Mouse (Mus musculus) lung, postnatal 10 days (tissue): Measurements from ENCODE around the gene Foxs1.

Source experiments
- DNase-seq: peaks from one replicate; pipeline ENCODE4 v3.0.0; 2021

Foxs1 gene

GRCm38 (mm10) chr2:152933048-152933447, at the start of gene Foxs1:
Foxs1 (minus strand) TSS chr2:152933208.
- peak; percentile 77 for DNase-seq

- no peak for DNase-seq
Observed at GRCm38 (mm10) chr2:152976991-152977390, 44.0 kb upstream of the Foxs1 start.

- DNase-seq: no peak
Observed at GRCm38 (mm10) chr2:152965555-152965954, 32.5 kb upstream of the Foxs1 start.

GRCm38 (mm10) chr2:152962091-152962793, 29.2 kb upstream of the Foxs1 start, which contains the start of gene Ttll9:
Ttll9 (plus strand) TSS chr2:152962485.
- DNase-seq: peak; percentile 79

DNA sequence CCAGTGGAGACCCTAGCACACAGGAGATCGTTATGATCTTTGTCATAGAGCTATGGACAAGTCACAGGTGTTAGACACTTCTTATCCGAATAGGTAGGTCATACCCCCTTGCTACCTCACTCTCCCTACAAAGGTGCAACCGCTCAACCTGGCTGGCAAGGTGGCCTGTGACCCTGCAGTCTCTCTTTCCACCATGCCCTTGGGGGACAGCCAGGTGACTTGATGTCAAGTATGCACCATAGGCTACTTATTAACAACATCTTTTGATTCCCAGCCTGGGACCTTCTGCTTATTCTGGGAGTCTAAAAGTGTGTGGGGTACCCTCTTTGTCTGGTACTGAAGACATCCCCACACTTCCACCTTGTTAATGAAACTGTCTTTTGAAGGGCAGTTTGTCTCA, 25.1 kb upstream of the Foxs1 start:
- DNase-seq: no peak

GRCm38 (mm10) chr2:152951850-152952720, 19.1 kb upstream of the Foxs1 start:
- no peak for DNase-seq

DNA sequence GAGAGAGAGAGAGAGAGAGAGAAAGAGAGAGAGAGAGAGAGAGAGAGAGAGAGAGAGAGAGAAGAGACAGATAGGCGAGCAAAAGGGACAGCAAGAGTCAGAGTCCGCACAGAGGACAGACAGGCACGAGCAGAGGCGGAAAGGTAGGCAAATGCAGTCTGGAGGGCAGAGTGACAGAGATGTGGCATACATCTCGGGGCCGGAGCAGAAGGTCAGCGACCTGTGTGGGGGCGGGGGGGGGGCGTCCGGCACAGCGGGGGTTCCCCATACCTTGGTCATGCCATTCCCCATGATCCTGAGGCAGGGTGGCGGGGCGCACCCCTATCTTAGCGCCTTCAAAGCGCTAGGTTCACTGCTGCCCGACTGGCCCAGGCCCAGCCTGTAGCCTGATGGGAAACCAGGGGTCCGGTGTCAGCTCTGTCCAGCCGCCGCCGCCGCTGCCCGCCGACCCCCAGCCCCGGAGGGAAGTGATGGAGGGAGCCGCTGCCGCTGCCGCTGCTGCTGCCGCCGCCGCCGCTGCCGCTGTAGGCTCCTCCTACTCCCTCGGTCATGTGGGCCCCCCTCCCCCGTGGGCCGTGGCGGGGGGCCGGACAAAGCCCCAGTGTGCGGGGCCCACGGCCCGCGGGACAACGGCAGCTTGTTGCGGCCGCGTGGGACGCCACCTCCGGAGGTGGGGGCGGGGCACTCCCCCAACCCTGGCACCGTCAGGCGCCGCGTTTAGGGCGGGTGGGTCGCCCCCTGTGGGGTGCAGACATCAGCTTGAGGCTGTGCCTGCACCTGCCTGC, 18.2 kb upstream of the Foxs1 start, which contains the start of gene Dusp15:
Dusp15 (minus strand) TSS at position 634 of the 785 bp plus-strand sequence.
- no peak for DNase-seq

DNA sequence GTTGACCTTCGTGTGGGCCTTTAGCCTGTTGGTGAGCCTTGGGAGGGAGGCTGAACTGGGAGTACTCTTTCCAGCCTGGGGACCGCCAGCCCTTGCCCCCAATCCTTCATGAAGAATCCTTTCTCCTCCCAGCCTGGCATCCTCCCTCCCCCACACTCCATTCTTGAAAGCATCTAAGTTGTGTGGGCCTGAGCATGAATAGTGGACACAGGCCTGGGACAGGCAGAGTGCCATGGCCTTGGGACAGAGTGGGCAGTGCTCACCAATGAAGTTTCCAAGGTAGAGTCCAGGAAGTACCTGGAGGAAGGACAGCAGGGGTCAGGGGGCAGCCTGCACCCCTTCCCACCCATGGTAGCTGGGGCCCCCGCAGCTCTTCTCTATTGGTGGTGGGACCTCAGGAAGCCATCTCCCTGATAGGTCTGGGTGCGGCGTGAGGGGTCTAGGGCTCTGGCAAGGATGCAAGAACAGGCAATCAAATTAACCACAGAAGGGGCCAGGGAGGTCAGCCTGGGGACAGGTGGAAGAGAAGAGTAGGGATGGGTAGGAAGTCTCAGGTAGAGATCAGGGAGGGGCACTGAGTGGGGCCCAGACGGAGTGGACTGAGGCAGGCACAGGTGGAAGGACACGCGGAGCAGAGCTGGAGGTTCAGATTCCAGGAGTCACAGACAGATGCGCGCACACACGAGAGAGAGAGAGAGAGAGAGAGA, 17.5 kb upstream of the Foxs1 start:
- no peak for DNase-seq

GRCm38 (mm10) chr2:152948438-152949020, 15.5 kb upstream of the Foxs1 start:
- no peak for DNase-seq

DNA sequence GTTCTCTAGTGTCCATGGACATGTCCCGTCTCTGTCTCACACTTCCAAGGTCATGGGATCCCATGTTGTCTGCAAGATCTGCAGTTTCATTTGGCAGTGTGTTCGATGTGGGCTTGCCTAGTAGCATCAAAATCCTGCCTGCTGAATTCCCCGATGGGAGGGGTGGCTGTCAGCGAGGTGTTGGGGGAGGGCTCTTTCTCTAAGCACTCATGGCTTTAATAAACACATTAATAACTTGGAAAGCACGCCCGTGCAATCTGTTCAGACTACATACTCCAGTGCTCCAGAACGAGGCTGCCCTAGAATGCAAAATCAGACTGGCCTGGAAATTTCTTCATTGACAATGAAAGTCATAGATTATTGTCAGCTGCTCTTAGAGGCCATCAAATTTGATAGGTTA, 14.1 kb upstream of the Foxs1 start:
- peak; percentile 77 for DNase-seq

- no peak for DNase-seq
Observed at GRCm38 (mm10) chr2:152944013-152944412, 11.0 kb upstream of the Foxs1 start.

DNA sequence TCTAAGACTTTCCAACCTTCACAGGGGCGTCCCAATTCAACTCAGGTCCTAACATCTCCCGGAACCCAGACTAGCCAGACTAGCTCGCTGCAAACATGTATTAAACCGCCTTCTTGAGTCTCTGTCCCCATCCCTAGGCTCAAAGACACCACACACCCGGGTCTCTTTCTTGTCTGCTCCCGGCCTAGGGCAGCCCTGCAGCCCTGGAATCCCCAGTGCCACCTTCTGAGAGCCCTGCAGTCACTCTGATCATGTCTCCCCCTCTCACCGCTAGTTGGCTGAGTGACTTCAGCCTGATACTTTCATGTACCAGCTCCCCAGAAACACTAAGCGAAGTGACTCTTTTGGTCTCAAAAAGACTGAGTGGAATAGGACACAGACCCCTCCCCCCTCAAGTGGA, 10.6 kb upstream of the Foxs1 start:
- no peak for DNase-seq

DNA sequence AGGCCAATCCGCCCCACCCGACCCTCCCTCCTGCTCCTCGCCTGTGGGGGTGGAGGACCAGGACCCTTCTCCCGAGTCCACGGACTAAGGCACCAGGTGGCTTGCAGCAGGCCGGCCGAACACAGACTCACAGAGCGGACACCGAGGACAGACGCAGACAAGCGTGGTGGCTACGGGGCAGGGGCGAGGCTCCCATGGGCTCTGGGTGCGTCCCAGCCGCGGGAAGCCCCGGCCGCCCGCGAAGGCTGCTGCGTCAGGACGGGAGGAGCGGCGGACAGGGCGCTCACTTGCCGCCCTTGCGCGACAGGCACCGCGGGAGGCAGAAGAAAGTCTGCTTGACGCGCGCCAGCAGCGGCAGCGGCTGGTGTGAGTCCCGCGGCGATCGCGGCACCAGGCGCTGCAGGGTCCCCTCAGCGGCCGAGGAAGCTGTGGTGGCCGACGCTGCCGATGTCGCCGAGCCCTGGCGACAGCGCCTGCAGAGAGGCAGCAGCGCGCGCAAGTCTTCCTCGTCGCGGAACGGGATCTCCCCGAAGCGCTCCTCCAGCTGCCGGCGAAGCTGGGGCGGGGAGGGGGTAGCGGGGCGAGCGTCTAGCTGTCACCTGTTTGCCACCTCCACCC, 10.0 kb upstream of the Foxs1 start:
- no peak for DNase-seq

- no peak for DNase-seq
Observed at GRCm38 (mm10) chr2:152941776-152942175, 8.8 kb upstream of the Foxs1 start.

DNA sequence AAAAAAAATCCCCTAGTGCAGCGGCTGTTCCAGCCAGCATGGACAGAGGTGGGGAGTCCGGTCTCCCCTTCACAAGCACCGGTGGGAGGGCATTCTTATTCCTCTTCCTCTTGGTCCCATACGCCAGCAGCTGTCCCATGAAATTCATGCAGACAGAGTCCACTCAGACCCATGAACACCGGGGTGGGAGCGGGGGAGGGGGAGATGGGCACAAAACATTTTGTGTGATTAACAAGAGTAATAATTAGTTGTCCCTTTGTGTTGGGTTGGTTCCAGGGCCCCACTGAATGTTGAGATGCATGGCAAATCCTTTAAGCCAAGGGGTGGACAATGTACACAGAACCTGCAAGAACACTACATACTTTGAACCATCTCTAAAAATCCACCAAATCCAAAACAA, 8.1 kb upstream of the Foxs1 start:
- DNase-seq: no peak

DNA sequence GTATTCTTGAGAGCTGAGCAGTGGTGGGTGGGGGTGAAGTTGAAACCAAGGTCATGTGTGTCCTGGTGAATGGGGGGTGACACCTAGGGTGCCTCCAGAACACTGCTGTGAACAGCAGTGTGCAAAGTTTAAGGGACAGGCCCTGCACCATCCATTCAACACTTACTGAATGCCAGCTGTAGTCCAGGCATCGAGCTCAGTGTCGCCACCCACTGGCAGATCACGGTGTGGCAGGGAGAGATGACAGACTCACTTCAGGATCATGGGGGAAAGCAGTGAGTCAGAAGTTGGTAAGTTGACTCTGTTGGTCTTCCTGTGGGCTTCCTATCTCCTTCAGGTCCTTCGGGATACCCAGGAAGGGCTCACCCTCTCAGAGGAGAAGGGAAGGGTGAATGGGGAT, 6.8 kb upstream of the Foxs1 start:
- peak; percentile 64 for DNase-seq

GRCm38 (mm10) chr2:152933614-152934013, 606 bp upstream of the Foxs1 start:
- peak; percentile 78 for DNase-seq

GRCm38 (mm10) chr2:152931456-152932160, 1.4 kb downstream of the Foxs1 start:
- peak; percentile 41 for DNase-seq

- peak; percentile 66 for DNase-seq
Observed at GRCm38 (mm10) chr2:152930276-152930675, 2.7 kb downstream of the Foxs1 start.

- DNase-seq: no peak
Observed at GRCm38 (mm10) chr2:152928988-152929370, 4.0 kb downstream of the Foxs1 start.
